Mouse (Mus musculus) inflammation-experienced regulatory T-cells, adult 6 months (primary cell): ENCODE results near the gene Aldh1a2. TPM values are rescaled to one million over a fixed set of nuclear protein-coding genes. Genes with fewer than 3 reads are reported as not detected.

ENCODE experiments used
- ATAC-seq: one replicate; pipeline ENCODE4 v1.8.0; 2017
- polyA plus RNA-seq, 3 experiments: library from polyadenylated mRNA; unstranded; fragments of 100-300 nt; shearing (Covaris generic); gene quantifications; one replicate each; pipeline ENCODE4 v1.2.1; 2017

Gene Aldh1a2
- polyA plus RNA-seq, 3 experiments from 2014 or later, result 0.20 TPM; not detected in 2

GRCm38 (mm10) chr9:71290730-71291129 is 75.1 kb downstream of the Aldh1a2 start:
- no peak for ATAC-seq

DNA sequence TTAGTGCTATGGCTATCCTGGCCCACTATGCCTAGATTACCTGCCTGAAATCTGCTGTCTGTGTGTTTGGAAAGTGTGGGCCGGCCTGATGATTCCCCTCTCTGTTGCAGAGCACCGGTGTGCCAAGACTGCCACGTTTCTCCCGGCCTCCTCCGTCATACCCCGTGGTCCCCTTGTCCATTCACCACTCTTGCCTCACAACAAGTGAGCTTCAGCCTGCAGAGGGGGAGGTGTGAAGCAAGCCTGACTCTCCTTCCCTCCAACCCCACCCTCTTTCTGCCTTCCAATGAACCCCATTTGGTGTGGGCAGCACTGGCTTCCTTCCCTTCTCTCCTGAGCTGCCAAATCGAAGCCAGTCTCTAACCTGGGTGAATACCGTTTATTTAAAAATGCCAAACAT is 79.9 kb downstream of the Aldh1a2 start:
- no peak for ATAC-seq

DNA sequence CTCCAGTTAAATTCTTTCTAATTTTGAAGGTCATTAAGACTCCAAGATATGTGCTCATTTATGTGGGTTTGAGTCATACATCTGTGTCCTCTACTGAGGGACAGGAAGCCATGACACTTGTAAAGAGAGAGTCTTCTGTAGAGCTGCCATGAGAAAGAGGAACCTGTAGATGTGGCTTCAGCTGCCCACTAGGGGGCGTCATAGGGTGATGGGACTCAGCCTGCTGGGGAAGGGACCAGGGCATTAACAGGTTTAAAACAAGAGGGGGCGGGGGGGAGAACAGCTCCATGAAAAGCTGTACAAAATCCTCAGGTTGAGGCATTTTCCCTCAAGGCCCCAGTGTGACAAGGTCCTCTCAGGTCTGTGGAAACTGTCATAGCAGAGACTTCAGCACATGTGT is 88.0 kb downstream of the Aldh1a2 start:
- no peak for ATAC-seq

- no peak for ATAC-seq
Measured at GRCm38 (mm10) chr9:71307106-71307789, 91.7 kb downstream of the Aldh1a2 start.

GRCm38 (mm10) chr9:71315960-71316359 is 100.4 kb downstream of the Aldh1a2 start:
- ATAC-seq, result no peak

DNA sequence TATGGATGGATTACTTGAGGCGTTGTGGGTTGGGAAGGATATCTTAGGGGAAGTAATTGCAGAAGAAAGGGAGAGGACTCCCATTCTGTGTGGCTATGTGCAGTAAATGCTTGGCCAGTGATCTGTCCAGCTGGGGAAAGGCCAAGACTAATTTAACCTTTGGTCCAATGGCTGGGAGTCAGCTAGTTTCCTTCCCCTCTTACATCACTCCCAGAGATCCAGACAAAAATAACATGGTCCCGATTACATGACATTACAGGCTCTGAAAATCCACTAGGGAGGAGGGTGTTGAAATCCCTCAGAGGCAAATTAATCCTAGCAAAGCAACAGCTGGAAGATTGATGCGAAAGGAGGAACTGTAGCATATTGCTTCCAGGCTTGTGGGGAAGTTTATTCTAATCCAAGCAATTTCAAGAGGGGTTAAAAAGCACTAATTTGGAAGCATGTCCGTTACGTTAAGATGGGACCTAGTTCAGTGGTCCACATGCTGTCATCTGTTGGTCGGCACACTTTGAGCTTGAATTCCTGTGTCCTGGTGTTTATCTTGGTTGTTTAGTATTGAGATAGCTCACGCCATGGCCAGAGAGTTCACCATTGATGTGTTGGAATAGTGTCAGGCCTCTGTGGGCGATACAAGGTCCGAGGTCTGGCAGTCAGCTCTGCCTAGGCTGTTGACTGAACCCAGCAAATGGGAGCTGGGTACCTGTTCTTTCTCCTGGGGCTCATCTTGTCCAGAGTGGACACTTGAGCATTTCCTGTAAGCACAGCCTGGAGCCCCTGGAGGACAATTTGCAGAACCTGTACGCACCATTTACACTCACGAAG is 101.7 kb downstream of the Aldh1a2 start:
- no peak for ATAC-seq

DNA sequence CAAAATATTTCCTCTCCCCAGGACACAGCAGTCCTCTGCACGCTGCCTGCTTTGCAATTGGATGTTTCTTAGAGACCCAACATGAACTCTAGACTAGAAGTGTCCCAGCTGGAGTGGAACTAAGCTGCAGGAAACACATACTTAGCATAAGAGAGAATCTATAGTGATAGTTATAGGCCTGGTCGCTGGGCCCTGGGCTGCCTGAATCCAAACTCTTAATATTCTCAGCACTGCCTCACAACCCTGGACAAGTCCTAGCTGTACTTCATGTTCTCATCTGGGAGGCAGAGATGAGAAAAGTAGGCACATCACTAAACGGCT is 102.3 kb downstream of the Aldh1a2 start:
- ATAC-seq, result no peak

GRCm38 (mm10) chr9:71319776-71320175 is 104.2 kb downstream of the Aldh1a2 start:
- ATAC-seq, result no peak

DNA sequence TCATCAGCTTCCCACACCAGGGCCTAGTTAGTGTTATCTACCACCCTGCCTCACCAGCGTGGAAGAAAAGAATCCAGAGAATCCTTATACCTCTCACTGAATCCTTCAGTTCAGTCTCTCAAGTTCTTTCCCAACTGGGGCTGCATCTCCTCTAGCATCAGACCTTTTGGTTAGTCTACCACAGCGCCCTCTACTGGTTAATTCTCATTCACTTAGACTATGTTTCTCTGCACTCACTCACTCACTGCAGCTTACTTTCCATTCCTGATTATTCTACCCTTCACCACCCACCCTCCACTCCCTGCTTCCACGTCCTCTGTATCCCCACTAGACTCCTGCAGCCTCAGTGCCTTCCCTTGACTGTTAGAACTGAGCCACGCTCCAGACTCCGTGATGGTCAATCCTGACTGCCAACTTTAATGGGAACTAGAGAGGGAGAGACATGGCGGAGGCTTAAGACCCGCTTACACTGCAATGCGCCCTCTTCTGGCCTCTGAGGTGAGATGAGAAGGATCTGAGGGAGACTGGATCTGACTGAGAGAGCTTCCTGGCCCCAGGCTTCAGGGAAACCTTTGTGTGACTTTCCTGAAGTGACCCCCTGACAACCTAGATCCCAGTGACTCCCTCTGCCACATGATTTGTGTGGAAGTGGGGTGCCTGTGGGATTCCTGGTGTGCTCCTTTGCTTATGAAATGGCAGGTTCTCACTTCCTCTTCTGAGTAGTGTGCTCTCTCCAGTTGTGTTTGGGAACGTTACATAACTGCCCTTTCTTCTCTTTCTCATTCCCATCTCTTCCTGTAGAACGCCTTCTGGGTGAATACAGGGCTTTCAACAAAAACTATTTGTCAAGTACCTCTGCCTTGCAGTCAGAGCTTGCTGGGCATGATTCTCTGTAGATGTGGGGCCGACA is 104.9 kb downstream of the Aldh1a2 start:
- ATAC-seq, result no peak

GRCm38 (mm10) chr9:71321436-71321835 is 105.8 kb downstream of the Aldh1a2 start:
- ATAC-seq, result no peak

DNA sequence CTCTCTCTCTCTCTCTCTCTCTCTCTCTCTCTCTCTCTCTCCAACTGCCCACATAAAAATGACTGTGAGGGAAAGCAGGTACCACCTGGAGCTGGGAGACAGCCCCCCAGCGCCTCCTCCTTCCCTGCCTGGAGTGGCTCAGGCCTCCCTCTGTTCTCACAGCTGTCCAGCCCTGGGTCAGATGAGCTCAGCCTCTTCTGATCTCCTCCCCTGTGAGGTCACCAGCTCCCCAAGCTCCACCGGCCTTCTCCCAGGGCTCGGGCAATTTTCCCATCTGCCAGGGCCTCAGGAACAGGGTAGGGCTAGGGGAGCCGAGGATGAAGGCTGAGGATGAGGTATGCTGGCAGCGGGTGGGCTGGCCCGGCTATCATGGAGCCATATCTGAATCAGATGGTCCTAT is 106.3 kb downstream of the Aldh1a2 start:
- no peak for ATAC-seq

DNA sequence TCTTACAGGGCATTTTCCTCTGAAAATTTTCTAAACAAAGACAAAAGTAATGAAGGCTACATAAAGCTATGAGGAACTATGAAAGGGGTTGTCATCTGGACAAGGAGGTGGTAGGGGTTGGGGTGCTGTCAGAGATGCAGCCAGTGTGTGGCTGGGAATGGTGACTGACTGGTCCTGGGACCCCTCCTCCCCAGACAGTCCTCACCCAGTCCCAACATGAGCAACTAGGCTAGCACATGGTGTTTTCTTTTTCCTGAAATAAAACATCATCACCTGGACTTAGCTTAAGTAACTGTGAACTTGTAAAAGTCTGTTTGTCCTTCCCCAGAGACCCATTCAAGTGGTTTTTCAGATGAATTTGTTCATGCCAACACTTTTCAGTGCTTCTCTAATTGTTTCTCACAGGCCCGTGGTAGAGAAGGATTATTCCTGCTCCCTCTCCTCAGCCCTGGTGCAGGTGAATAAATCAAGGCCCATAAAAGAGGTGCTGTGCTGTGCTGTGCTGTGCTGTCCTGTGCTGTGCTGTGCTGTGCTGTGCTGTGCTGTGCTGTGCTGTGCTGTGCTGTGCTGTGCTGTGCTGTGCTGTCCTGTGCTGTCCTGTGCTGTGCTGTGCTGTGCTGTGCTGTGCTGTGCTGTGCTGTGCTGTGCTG is 107.8 kb downstream of the Aldh1a2 start:
- no peak for ATAC-seq

DNA sequence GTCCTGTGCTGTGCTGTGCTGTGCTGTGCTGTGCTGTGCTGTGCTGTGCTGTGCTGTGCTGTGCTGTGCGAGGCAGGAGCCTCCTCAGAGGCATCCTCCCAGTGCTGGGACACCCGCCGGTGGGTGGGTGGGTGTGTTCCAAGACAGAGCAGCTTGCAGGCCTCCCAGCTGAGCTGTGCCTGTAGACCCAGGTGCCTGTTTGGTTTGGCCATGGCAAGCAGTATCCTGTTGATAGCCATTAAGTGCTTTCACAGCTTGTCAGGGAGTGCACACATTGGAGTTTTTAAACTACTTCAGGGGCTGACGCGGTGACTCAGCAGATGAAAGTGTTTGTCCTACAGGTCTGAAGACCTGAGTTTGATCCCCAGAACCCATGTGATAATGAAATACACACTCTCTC is 108.5 kb downstream of the Aldh1a2 start:
- no peak for ATAC-seq

GRCm38 (mm10) chr9:71326261-71326660 is 110.7 kb downstream of the Aldh1a2 start:
- ATAC-seq, result no peak

DNA sequence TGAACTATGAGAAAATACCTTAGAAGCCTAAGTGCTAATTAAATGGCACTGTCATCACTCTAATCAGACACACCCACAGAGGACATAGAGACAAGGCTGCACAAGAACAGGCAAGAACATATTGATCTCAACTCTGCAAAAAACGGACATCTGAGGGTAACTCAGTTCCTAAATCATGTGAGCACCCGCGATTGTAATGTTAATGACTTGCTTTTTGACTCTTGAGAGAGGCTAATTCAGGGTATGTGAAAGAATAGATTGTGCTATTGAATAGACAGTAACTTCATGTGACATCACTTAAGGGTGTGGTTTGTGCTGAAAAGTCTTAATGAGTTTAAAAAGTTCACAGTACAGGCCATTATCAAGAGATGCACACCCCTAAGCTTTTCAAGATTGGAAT is 116.1 kb downstream of the Aldh1a2 start:
- ATAC-seq, result no peak

DNA sequence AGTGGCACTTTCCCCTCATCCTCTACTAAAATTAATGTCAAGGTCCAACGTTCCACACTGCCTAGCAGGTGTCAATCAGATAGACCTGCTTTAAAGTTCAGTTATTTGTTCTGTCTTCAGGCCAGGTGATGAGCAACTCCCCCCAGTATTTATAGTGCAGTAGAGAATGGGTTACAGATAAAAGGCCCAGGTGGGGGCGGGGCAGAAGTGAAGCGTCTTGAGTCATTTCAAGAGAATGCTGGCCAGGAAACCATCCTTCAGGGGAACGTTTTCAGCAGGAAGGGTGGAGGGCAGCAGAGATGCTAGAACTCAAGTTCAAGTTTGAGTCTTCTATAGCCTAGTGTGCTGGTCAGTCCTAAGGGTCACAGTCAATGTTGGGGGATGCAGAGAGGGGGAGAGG is 121.1 kb downstream of the Aldh1a2 start:
- ATAC-seq, result no peak

- ATAC-seq, result no peak
Measured at GRCm38 (mm10) chr9:71337425-71337824, 121.8 kb downstream of the Aldh1a2 start.

- ATAC-seq, result no peak
Measured at GRCm38 (mm10) chr9:71340116-71340515, 124.5 kb downstream of the Aldh1a2 start.
